In the genomic region with DNA sequence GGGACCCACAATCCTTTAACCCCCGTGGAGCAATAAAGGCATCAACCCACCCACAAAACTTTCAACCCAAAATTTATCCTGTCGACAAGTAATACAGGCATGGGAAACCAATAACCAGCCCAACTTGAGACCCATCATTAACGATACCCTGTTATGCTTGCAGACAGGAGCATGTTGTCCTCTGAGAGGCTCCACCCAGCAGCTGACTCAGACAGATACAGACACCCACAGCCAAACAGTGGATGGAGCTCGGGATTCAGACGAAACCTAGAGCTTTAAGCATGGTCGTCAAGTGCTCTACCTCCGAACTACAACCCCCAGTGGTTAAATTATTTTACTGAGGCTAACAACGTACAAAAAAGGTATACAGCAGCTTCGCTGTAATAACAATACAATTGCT, we compare ENCODE assay signal across 15 mouse cellular contexts.
"Had no signal": no experiment of that assay in that cellular context is flagged by ENCODE, and none has a peak within 500 bp of the region (broad histone marks: within the 10 kb centered on the region; RNA-seq: fewer than 3 reads in every experiment).

No protein-coding gene starts in this region.

- H3K9me3 ChIP-seq: limb, embryonic 15.5 days; neural tube, embryonic 13.5 days had no signal

- H3K9ac ChIP-seq: limb, embryonic 15.5 days; lung, embryonic 14.5 days; neural tube, embryonic 13.5 days had no signal

- H3K4me2 ChIP-seq: limb, embryonic 15.5 days; lung, embryonic 14.5 days; midbrain, embryonic 11.5 days; neural tube, embryonic 13.5 days had no signal

- DNase-seq: kidney, adult 9 months; kidney, postnatal 36 days; lung, embryonic 14.5 days; lung, postnatal 10 days; lung, postnatal 4 days; right cerebral cortex, postnatal 14 days; thymus, postnatal 4 days had no signal

- ATAC-seq: intestine, postnatal 0 days; midbrain, embryonic 16.5 days had no signal

- H3K4me3 ChIP-seq: left cerebral cortex, adult 2 months; limb, embryonic 15.5 days; neural tube, embryonic 13.5 days had no signal

- H3K27ac ChIP-seq: kidney, postnatal 0 days; left cerebral cortex, adult 2 months; limb, embryonic 15.5 days; neural tube, embryonic 13.5 days; stomach, postnatal 0 days had no signal

- H3K27me3 ChIP-seq: limb, embryonic 15.5 days; neural tube, embryonic 13.5 days had no signal
